Mouse (Mus musculus) ES-Bruce4 (cell line): Measurements from ENCODE around the gene Caln1. TPM values are rescaled to one million over a fixed set of nuclear protein-coding genes. Genes with fewer than 3 reads are reported as not detected.

Source experiments
- H3K27ac ChIP-seq: 2 replicates; pipeline ENCODE4 v1.5.1; 2012; ENCODE audit warnings: low read length, inconsistent platforms; ENCODE audit not compliant: insufficient read depth
- H3K27me3 ChIP-seq: 2 replicates; pipeline ENCODE4 v1.6.1; 2012; ENCODE audit warnings: mild to moderate bottlenecking, low read length, inconsistent platforms; ENCODE audit not compliant: control insufficient read depth, poor library complexity, insufficient read depth, severe bottlenecking
- H3K36me3 ChIP-seq: 2 replicates; pipeline ENCODE4 v1.6.1; 2012; ENCODE audit warnings: inconsistent platforms, mild to moderate bottlenecking, low read length, moderate library complexity; ENCODE audit not compliant: control insufficient read depth, poor library complexity, insufficient read depth, severe bottlenecking
- H3K4me1 ChIP-seq: one replicate; pipeline ENCODE4 v1.8.1; 2011; ENCODE audit warnings: low read length; ENCODE audit not compliant: control insufficient read depth, insufficient read depth
- H3K4me3 ChIP-seq: 2 replicates; pipeline ENCODE4 v1.5.1; 2011; ENCODE audit warnings: low read depth, mild to moderate bottlenecking, low read length
- H3K9ac ChIP-seq: 2 replicates; pipeline ENCODE4 v1.6.1; 2012; ENCODE audit warnings: low read depth, mild to moderate bottlenecking, inconsistent platforms; ENCODE audit not compliant: poor library complexity, severe bottlenecking
- H3K9me3 ChIP-seq: replicated peaks from 2 replicates; pipeline ENCODE4 v1.6.1; 2012; ENCODE audit warnings: mild to moderate bottlenecking, low read length, inconsistent platforms; ENCODE audit not compliant: control insufficient read depth, poor library complexity, insufficient read depth, severe bottlenecking
- CTCF ChIP-seq: IDR thresholded peaks from one replicate; pipeline ENCODE4 v1.8.1; 2011; ENCODE audit warnings: low read depth, low read length
- EP300 ChIP-seq: IDR thresholded peaks from 2 replicates; pipeline ENCODE4 v1.6.1; 2011; ENCODE audit warnings: low read depth, low read length; ENCODE audit not compliant: insufficient read depth
- POLR2A ChIP-seq: IDR thresholded peaks from one replicate; pipeline ENCODE4 v1.8.1; 2011; ENCODE audit warnings: low read length; ENCODE audit not compliant: insufficient read depth
- polyA plus RNA-seq: library from polyadenylated mRNA; stranded (reverse); fragments of >200 nt; gene quantifications from 2 replicates; pipeline ENCODE4 v1.2.4, GENCODE M21; 2011; ENCODE audit warnings: low read depth; ENCODE audit not compliant: missing spikeins, insufficient read depth, insufficient read length

Gene Caln1
- polyA plus RNA-seq, 1 experiment: 0.28 TPM

DNA sequence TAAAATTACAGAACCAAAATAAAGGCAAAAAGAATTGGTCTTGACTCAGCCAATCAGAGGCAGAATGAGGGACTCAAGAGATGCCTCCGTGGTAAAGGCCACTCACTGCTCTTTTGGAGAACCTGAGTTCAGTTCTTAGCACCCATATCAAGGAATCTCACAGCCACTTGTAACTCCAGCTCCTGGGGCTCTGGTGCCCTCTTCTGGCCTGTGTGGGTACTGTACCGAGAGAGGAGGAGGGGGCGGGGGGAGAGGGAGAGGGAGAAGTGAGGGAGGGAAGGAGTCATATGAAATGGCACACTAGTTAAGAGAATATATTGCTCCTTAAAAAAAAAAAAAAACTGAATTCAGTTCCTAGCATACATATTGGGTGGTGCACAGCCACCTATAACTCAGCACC lies 442.7 kb downstream of the Caln1 start:
- TF ChIP-seq POLR2A (no peak), CTCF (peak; percentile 64)
- Histone ChIP-seq H3K9ac (no peak overlapping the region), H3K27me3 (no peaks in the 10 kb centered on the region), H3K9me3 (no peaks in the 10 kb centered on the region), H3K4me1 (no peaks in the 10 kb centered on the region), H3K36me3 (no peaks in the 10 kb centered on the region), H3K27ac (no peak overlapping the region), H3K4me3 (no peak overlapping the region)

DNA sequence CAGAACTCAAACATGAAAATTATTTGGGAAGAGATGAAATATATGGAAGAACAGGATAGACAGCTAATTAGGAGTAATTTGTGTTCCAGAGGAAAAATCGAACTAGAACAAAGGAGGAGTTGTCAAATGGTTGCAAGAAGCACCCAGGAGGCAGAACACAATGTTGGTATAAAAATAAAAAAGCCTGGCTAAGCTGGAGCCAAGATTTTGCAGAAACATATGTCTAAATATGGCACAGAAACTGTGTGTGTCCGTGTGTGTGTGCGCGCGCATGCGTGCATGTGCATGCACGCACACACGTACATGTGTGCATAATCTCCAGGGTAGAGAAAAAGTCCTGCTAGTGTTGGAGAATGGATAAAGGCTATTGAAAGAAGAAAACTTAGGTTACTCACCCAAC lies 443.3 kb downstream of the Caln1 start:
- Histone ChIP-seq H3K36me3 (no peaks in the 10 kb centered on the region), H3K9ac (no peak overlapping the region), H3K27me3 (no peaks in the 10 kb centered on the region), H3K27ac (no peak overlapping the region), H3K4me1 (no peaks in the 10 kb centered on the region), H3K9me3 (no peaks in the 10 kb centered on the region), H3K4me3 (no peak overlapping the region)
- TF ChIP-seq CTCF (no peak), EP300 (no peak), POLR2A (no peak)

DNA sequence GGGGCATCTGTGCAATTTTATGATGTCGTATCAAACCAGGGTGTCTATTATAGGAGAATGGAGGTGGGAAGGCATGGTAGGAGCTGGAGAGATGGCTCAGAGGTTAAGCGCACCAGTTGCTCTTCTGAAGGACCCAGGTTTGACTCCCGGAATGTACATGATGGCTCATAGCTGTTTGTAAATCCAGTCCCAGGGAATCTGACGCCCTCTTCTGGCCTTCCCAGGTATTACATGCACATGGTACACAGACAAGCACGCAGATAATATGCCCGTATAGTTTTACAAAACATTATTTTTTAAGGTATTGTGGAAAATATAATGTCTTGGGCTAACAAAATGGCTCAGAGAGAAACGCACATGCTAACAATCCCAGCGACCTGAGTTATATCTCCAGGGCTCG lies 443.8 kb downstream of the Caln1 start:
- Histone ChIP-seq H3K9me3 (no peaks in the 10 kb centered on the region), H3K36me3 (no peaks in the 10 kb centered on the region), H3K9ac (no peak overlapping the region), H3K4me3 (no peak overlapping the region), H3K27ac (no peak overlapping the region), H3K27me3 (no peaks in the 10 kb centered on the region), H3K4me1 (no peaks in the 10 kb centered on the region)
- TF ChIP-seq POLR2A: no peak
- peak; percentile 24 for TF ChIP-seq CTCF
- no peak for TF ChIP-seq EP300

DNA sequence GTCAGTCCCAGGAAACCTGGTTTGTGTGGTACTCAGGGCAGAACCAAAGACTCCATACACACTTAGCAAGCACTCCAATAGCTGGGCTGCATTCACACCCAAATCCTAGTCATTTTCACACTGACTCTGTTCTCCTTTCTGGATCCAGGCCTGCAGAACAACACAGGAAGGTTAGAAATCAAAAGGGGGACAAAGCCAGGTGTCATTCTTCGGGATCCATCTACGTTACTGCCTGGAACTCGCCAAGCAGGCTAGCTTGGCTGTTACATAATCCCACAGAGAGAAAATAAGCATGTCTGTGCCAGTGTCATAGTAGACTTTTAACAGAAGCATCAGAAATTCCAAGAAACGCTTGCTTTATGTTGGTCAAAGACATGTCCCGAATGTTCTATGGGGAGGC lies 446.1 kb downstream of the Caln1 start:
- H3K4me3 ChIP-seq: no peak overlapping the region
- H3K27ac ChIP-seq: no peak overlapping the region
- H3K4me1 ChIP-seq: no peaks in the 10 kb centered on the region
- TF ChIP-seq POLR2A (no peak), EP300 (no peak), CTCF (no peak)
- H3K9me3 ChIP-seq: no peaks in the 10 kb centered on the region
- H3K9ac ChIP-seq: no peak overlapping the region
- H3K27me3 ChIP-seq: no peaks in the 10 kb centered on the region
- H3K36me3 ChIP-seq: no peaks in the 10 kb centered on the region

DNA sequence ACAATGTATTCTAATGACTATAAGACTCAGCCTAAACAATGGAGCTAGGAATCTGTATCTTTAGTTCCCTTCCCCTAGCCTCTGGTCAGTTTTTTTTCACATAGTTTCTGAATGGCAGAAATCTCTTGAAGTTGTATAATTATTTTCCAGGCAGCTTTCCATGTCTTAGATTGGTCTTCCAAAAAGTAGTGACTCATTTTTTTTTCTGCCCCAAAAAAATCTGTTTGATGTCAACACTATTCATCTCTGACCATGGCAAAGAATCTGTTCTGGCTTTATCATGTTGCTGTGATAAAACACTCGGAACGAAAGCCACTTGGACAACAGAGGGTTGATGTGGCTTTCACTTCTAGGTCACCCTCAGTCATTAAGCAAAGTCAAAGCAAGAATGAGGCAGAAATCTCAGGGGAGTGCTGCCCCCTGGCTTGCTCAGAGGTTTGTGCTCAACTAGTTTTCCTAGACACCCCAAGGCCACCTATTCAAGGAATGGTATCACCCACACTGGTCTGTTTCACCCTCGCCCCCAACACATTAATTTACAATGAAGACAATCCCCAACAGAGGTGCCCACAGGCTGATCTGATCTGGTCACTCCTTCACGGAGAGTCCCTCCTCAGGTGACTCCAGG lies 450.9 kb downstream of the Caln1 start:
- Histone ChIP-seq H3K9ac (no peak overlapping the region), H3K9me3 (no peaks in the 10 kb centered on the region), H3K4me3 (no peak overlapping the region), H3K36me3 (no peaks in the 10 kb centered on the region), H3K27ac (no peak overlapping the region), H3K4me1 (no peaks in the 10 kb centered on the region), H3K27me3 (no peaks in the 10 kb centered on the region)
- TF ChIP-seq CTCF (no peak), POLR2A (no peak)

DNA sequence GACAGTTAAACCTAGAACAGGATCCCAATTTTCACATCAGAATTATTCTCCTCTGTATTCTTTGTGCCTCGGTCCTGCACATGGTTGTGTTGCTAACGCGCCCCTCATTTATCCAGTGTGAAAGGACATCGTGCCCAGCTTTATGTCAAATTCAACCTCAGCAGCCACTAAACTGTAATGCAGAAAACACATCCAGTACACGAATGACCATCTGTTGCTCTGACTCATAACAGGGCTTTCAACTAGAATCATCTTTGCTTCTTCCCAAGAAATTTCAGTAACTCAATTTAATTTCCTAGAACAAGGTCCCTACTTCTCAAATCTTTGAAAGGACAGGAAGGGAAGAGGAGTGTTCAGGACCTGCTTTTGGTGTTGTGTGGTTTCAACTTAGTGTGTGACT lies 451.4 kb downstream of the Caln1 start:
- Histone ChIP-seq H3K27ac (no peak overlapping the region), H3K4me3 (no peak overlapping the region), H3K27me3 (no peaks in the 10 kb centered on the region), H3K4me1 (no peaks in the 10 kb centered on the region), H3K9ac (no peak overlapping the region), H3K9me3 (no peaks in the 10 kb centered on the region), H3K36me3 (no peaks in the 10 kb centered on the region)
- TF ChIP-seq EP300 (no peak), POLR2A (no peak), CTCF (no peak)

DNA sequence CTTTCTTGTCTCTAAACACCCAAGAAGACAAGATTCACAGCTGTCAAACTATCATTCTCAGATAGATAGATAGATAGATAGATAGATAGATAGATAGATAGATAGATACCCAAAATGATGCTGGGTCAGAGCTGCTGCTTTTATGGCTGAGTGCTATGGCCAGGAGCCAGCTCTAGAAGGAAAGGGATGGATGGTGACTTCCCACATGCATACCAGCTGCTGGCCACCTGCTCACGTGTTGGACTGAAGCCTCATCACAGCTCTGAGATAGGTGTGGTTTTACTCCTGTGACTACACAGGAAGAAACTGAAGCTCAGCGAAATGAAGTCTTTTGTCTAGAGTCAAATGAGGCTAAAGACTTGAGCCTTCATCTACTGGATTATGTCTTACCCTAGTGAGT lies 456.5 kb downstream of the Caln1 start:
- Histone ChIP-seq H3K27me3 (no peaks in the 10 kb centered on the region), H3K27ac (no peak overlapping the region), H3K9ac (no peak overlapping the region), H3K9me3 (no peaks in the 10 kb centered on the region), H3K4me3 (no peak overlapping the region), H3K4me1 (no peaks in the 10 kb centered on the region), H3K36me3 (no peaks in the 10 kb centered on the region)
- TF ChIP-seq CTCF: no peak
- no peak for TF ChIP-seq EP300
- no peak for TF ChIP-seq POLR2A
